Mouse (Mus musculus): ENCODE results near the gene Jak1.
"Not testable (repeated sequence)": the region's sequence is repeated elsewhere in the genome, so short reads cannot be mapped to it uniquely, and the experiment has no call there.

Jak1 gene

DNA sequence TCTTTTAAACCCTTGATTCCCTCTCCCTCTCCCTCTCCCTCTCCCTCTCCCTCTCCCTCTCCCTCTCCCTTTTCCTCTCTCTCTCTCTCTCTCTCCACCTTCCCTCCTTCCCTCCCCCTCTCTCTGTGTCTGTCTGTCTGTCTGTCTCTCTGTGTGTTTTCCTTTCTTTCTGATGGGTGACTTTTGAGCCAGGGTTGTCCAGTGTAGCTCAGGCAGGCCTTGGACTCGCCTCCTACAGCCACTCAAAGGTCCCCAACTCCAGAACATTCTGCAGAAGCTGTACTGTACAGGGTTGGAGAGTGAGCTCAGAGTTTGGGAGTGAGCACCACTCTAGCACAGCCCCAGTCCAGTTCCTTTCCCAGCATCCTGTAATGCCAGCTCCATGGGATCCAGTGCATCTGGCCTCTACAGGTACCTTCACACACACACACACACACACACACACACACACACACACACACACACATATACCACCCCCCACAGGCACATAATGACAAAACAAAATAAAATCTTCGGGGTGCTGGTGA, 20.9 kb upstream of the Jak1 start:
- Histone ChIP-seq H3K27me3 (ENCODE audit: insufficient read depth, low read length) (peaks cover 25% of the 10 kb centered on the region), H3K9me3 (ENCODE audit: low read length) (no peaks in the 10 kb centered on the region), H3K4me3 (replicated peaks; ENCODE audit: low read length) (no peak overlapping the region), H3K36me3 (ENCODE audit: insufficient read depth, low read length) (no peaks in the 10 kb centered on the region), H3K4me1 (replicated peaks; ENCODE audit: low read depth, low read length) (no peaks in the 10 kb centered on the region)
- TF ChIP-seq NANOG (IDR thresholded peaks at IDR 0.05; ENCODE audit: borderline replicate concordance, low read length) (no peak), CTCF (conservative IDR thresholded peaks at IDR 0.05; ENCODE audit: low read length) (no peak), POU5F1 (IDR thresholded peaks at IDR 0.05; ENCODE audit: borderline replicate concordance, low read length) (no peak)

- H3K4me3 ChIP-seq (replicated peaks; ENCODE audit: low read length): no peak overlapping the region
- H3K9me3 ChIP-seq (ENCODE audit: low read length): no peaks in the 10 kb centered on the region
- peaks cover 12% of the 10 kb centered on the region for H3K27me3 ChIP-seq (ENCODE audit: insufficient read depth, low read length)
- H3K4me1 ChIP-seq (replicated peaks; ENCODE audit: low read depth, low read length): no peaks in the 10 kb centered on the region
- TF ChIP-seq CTCF (conservative IDR thresholded peaks at IDR 0.05; ENCODE audit: low read length) (no peak), NANOG (IDR thresholded peaks at IDR 0.05; ENCODE audit: borderline replicate concordance, low read length) (no peak), POU5F1 (IDR thresholded peaks at IDR 0.05; ENCODE audit: borderline replicate concordance, low read length) (no peak)
- H3K36me3 ChIP-seq (ENCODE audit: insufficient read depth, low read length): no peaks in the 10 kb centered on the region
Measured at GRCm38 (mm10) chr4:101283938-101284337, 18.9 kb upstream of the Jak1 start.

- TF ChIP-seq CTCF (conservative IDR thresholded peaks at IDR 0.05; ENCODE audit: low read length) (no peak), NANOG (IDR thresholded peaks at IDR 0.05; ENCODE audit: borderline replicate concordance, low read length) (no peak)
- Histone ChIP-seq H3K27me3 (ENCODE audit: insufficient read depth, low read length) (peaks cover 9% of the 10 kb centered on the region), H3K9me3 (ENCODE audit: low read length) (no peaks in the 10 kb centered on the region), H3K4me1 (replicated peaks; ENCODE audit: low read depth, low read length) (no peaks in the 10 kb centered on the region), H3K36me3 (ENCODE audit: insufficient read depth, low read length) (no peaks in the 10 kb centered on the region), H3K4me3 (replicated peaks; ENCODE audit: low read length) (no peak overlapping the region)
Measured at GRCm38 (mm10) chr4:101282237-101282636, 17.2 kb upstream of the Jak1 start.

GRCm38 (mm10) chr4:101280119-101280518, 15.0 kb upstream of the Jak1 start:
- Histone ChIP-seq H3K4me1 (replicated peaks; ENCODE audit: low read depth, low read length) (no peaks in the 10 kb centered on the region), H3K36me3 (ENCODE audit: insufficient read depth, low read length) (no peaks in the 10 kb centered on the region), H3K27me3 (ENCODE audit: insufficient read depth, low read length) (peaks cover 10% of the 10 kb centered on the region), H3K9me3 (ENCODE audit: low read length) (no peaks in the 10 kb centered on the region), H3K4me3 (replicated peaks; ENCODE audit: low read length) (no peak overlapping the region)
- TF ChIP-seq NANOG (IDR thresholded peaks at IDR 0.05; ENCODE audit: borderline replicate concordance, low read length) (no peak), POU5F1 (IDR thresholded peaks at IDR 0.05; ENCODE audit: borderline replicate concordance, low read length) (no peak), CTCF (conservative IDR thresholded peaks at IDR 0.05; ENCODE audit: low read length) (no peak)

DNA sequence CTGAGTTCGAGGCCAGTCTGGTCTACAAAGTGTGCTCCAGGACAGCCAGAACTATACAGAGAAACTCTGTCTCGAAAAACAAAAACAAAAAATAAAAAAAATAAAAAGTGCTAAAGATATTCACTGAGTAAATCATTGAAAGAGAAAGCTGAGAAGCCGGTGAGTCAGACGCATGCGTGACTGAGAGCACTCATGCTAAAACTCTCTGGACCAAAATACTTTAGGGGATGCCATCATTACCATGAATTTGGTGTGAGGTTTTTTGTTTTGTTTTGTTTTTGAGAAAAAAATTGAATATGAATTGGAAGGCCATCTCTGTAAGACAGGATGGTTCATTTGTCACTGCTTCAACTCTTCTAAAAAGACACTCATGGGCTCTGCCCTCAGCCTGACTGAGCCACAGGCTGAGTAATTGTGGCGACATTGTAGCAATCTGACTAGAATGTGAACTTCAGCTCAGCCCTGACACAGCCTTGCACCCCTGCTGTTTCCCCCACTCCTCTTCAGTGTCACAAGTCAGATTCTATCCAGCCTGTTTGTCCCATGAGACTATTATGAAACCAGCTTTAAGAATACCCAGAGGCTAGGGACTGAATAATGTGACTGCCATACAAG, 11.5 kb upstream of the Jak1 start:
- Histone ChIP-seq H3K36me3 (ENCODE audit: insufficient read depth, low read length) (no peaks in the 10 kb centered on the region), H3K27me3 (ENCODE audit: insufficient read depth, low read length) (peaks cover 4% of the 10 kb centered on the region; the same call in 1 of the 2 replicates), H3K9me3 (ENCODE audit: low read length) (no peaks in the 10 kb centered on the region), H3K4me3 (replicated peaks; ENCODE audit: low read length) (no peak overlapping the region), H3K4me1 (replicated peaks; ENCODE audit: low read depth, low read length) (no peaks in the 10 kb centered on the region)
- TF ChIP-seq CTCF (conservative IDR thresholded peaks at IDR 0.05; ENCODE audit: low read length) (no peak), POU5F1 (IDR thresholded peaks at IDR 0.05; ENCODE audit: borderline replicate concordance, low read length) (no peak)

- no peak for TF ChIP-seq POU5F1 (IDR thresholded peaks at IDR 0.05; ENCODE audit: borderline replicate concordance, low read length)
- no peak for TF ChIP-seq CTCF (conservative IDR thresholded peaks at IDR 0.05; ENCODE audit: low read length)
- no peak for TF ChIP-seq NANOG (IDR thresholded peaks at IDR 0.05; ENCODE audit: borderline replicate concordance, low read length)
- Histone ChIP-seq H3K4me3 (replicated peaks; ENCODE audit: low read length) (no peak overlapping the region), H3K9me3 (ENCODE audit: low read length) (no peaks in the 10 kb centered on the region), H3K36me3 (ENCODE audit: insufficient read depth, low read length) (no peaks in the 10 kb centered on the region), H3K4me1 (replicated peaks; ENCODE audit: low read depth, low read length) (no peaks in the 10 kb centered on the region), H3K27me3 (ENCODE audit: insufficient read depth, low read length) (peaks cover 4% of the 10 kb centered on the region; the same call in 1 of the 2 replicates)
Measured at GRCm38 (mm10) chr4:101275881-101276280, 10.8 kb upstream of the Jak1 start.

GRCm38 (mm10) chr4:101270734-101271133, 5.7 kb upstream of the Jak1 start:
- no peaks in the 10 kb centered on the region for H3K36me3 ChIP-seq (ENCODE audit: insufficient read depth, low read length)
- no peak for TF ChIP-seq NANOG (IDR thresholded peaks at IDR 0.05; ENCODE audit: borderline replicate concordance, low read length)
- no peaks in the 10 kb centered on the region for H3K9me3 ChIP-seq (ENCODE audit: low read length)
- H3K4me3 ChIP-seq (replicated peaks; ENCODE audit: low read length): no peak overlapping the region
- peaks cover 18% of the 10 kb centered on the region for H3K27me3 ChIP-seq (ENCODE audit: insufficient read depth, low read length)
- H3K4me1 ChIP-seq (replicated peaks; ENCODE audit: low read depth, low read length): peaks cover 3% of the 10 kb centered on the region; the same call in 1 of the 2 replicates

- H3K36me3 ChIP-seq (ENCODE audit: insufficient read depth, low read length); H3K4me3 ChIP-seq (replicated peaks; ENCODE audit: low read length); H3K9me3 ChIP-seq (ENCODE audit: low read length): not testable (repeated sequence)
- peaks cover 12% of the 10 kb centered on the region for H3K4me1 ChIP-seq (replicated peaks; ENCODE audit: low read depth, low read length)
- H3K27me3 ChIP-seq (ENCODE audit: insufficient read depth, low read length): peaks cover 21% of the 10 kb centered on the region
Measured at GRCm38 (mm10) chr4:101268506-101268905, 3.4 kb upstream of the Jak1 start.

- Histone ChIP-seq H3K27me3 (ENCODE audit: insufficient read depth, low read length) (peaks cover 32% of the 10 kb centered on the region), H3K9me3 (ENCODE audit: low read length) (no peaks in the 10 kb centered on the region), H3K4me3 (replicated peaks; ENCODE audit: low read length) (peak overlapping the region; percentile 98), H3K4me1 (replicated peaks; ENCODE audit: low read depth, low read length) (peaks cover 12% of the 10 kb centered on the region), H3K36me3 (ENCODE audit: insufficient read depth, low read length) (no peaks in the 10 kb centered on the region)
- TF ChIP-seq NANOG (IDR thresholded peaks at IDR 0.05; ENCODE audit: borderline replicate concordance, low read length) (no peak), POU5F1 (IDR thresholded peaks at IDR 0.05; ENCODE audit: borderline replicate concordance, low read length) (no peak)
Measured at GRCm38 (mm10) chr4:101265523-101265922, 441 bp upstream of the Jak1 start.

Data from E14TG2a.4 (cell line).